Mouse (Mus musculus) liver, embryonic 12.5 days (tissue): ENCODE measurements around the gene Cdc42ep2. TPM values are rescaled to one million over a fixed set of nuclear protein-coding genes. Genes with fewer than 3 reads are reported as not detected.

Experiments
- ATAC-seq: fragments of 200-750 bp; cut with Nextera tagmentation; 2 replicates; pipeline ENCODE4 v1.8.0; 2017; ENCODE audit warnings: moderate number of reproducible peaks, mild to moderate bottlenecking, moderate library complexity
- H3K27ac ChIP-seq: fragments of 300-500 bp; sonication (generic); 2 replicates; pipeline ENCODE4 v1.5.1; 2016; ENCODE audit warnings: mild to moderate bottlenecking
- H3K27me3 ChIP-seq: fragments of 300-500 bp; sonication (generic); replicated peaks from 2 replicates; pipeline ENCODE4 v1.6.1; 2016; ENCODE audit warnings: mild to moderate bottlenecking, moderate library complexity
- H3K36me3 ChIP-seq: fragments of 300-500 bp; sonication (generic); 2 replicates; pipeline ENCODE4 v1.6.1; 2016; ENCODE audit warnings: mild to moderate bottlenecking, moderate library complexity
- H3K4me1 ChIP-seq: fragments of 300-500 bp; sonication (generic); 2 replicates; pipeline ENCODE4 v1.6.1; 2016
- H3K4me2 ChIP-seq: fragments of 300-500 bp; sonication (generic); 2 replicates; pipeline ENCODE4 v1.6.1; 2016; ENCODE audit warnings: mild to moderate bottlenecking, moderate library complexity
- H3K4me3 ChIP-seq: fragments of 300-500 bp; sonication (generic); 2 replicates; pipeline ENCODE4 v1.5.1; 2016; ENCODE audit warnings: mild to moderate bottlenecking, moderate library complexity
- H3K9ac ChIP-seq: fragments of 300-500 bp; sonication (generic); 2 replicates; pipeline ENCODE4 v1.6.1; 2016; ENCODE audit warnings: mild to moderate bottlenecking, moderate library complexity
- H3K9me3 ChIP-seq: fragments of 300-500 bp; sonication (generic); replicated peaks from 2 replicates; pipeline ENCODE4 v1.6.1; 2016; ENCODE audit warnings: mild to moderate bottlenecking, moderate library complexity
- WGBS: fragments of 180-500 bp; shearing (Covaris S2); methylation state at CpG from one replicate; pipeline ENCODE4 v1.1.7; 2016; ENCODE audit not compliant: insufficient replicate concordance; 5-methylcytosine and 5-hydroxymethylcytosine counted together
- polyA plus RNA-seq: library from polyadenylated mRNA; unstranded; fragments of >200 nt; fragmentation: Nextera tagmentation; extraction: Ambion mirVana; gene quantifications from 2 replicates; pipeline ENCODE4 v1.2.1, GENCODE M21; 2016

The Cdc42ep2 gene
- polyA plus RNA-seq, 1 experiment from 2014 or later, result 3.4 TPM

GRCm38 (mm10) chr19:5927026-5927425 lies 2.4 kb upstream of the Cdc42ep2 start:
- ATAC-seq, result no peak
- Histone ChIP-seq H3K27ac (no peak overlapping the region), H3K4me2 (no peak overlapping the region), H3K9ac (no peak overlapping the region), H3K9me3 (no peaks in the 10 kb centered on the region), H3K4me1 (peaks cover 63% of the 10 kb centered on the region), H3K36me3 (no peaks in the 10 kb centered on the region), H3K4me3 (no peak overlapping the region), H3K27me3 (peaks cover 35% of the 10 kb centered on the region)
- WGBS, result 69% methylated on average over 11 of the region's 11 CpGs

GRCm38 (mm10) chr19:5925311-5925855 lies 767 bp upstream of the Cdc42ep2 start:
- Histone ChIP-seq H3K4me2 (peak overlapping the region; percentile 96), H3K27ac (peak overlapping the region; percentile 22; the same call in 1 of the 2 replicates), H3K36me3 (no peaks in the 10 kb centered on the region), H3K9me3 (no peaks in the 10 kb centered on the region), H3K27me3 (peaks cover 35% of the 10 kb centered on the region), H3K4me1 (peaks cover 75% of the 10 kb centered on the region), H3K9ac (no peak overlapping the region), H3K4me3 (peak overlapping the region; percentile 66; the same call in 1 of the 2 replicates)
- 31% methylated on average over 11 of the region's 11 CpGs for WGBS
- no peak for ATAC-seq

GRCm38 (mm10) chr19:5923990-5924712 lies 465 bp downstream of the Cdc42ep2 start:
- peak overlapping the region; percentile 71 for H3K9ac ChIP-seq
- ATAC-seq, result peak; percentile 34
- H3K4me3 ChIP-seq, result peak overlapping the region; percentile 66
- peaks cover 35% of the 10 kb centered on the region for H3K27me3 ChIP-seq
- peaks cover 68% of the 10 kb centered on the region for H3K4me1 ChIP-seq
- no peaks in the 10 kb centered on the region for H3K9me3 ChIP-seq
- peak overlapping the region; percentile 78 for H3K27ac ChIP-seq
- peak overlapping the region; percentile 96 for H3K4me2 ChIP-seq
- under 1% methylated on average over 38 of the region's 38 CpGs for WGBS
- no peaks in the 10 kb centered on the region for H3K36me3 ChIP-seq

- peaks cover 28% of the 10 kb centered on the region for H3K27me3 ChIP-seq
- no peak for ATAC-seq
- peaks cover 56% of the 10 kb centered on the region for H3K4me1 ChIP-seq
- peak overlapping the region; percentile 66 for H3K9ac ChIP-seq
- 69% methylated on average over 3 of the region's 3 CpGs for WGBS
- H3K27ac ChIP-seq, result peak overlapping the region; percentile 88
- H3K9me3 ChIP-seq, result no peaks in the 10 kb centered on the region
- peak overlapping the region; percentile 96 for H3K4me2 ChIP-seq
- H3K4me3 ChIP-seq, result peak overlapping the region; percentile 41; the same call in 1 of the 2 replicates
- H3K36me3 ChIP-seq, result peaks cover 3% of the 10 kb centered on the region
These were observed 1.7 kb downstream of the Cdc42ep2 start for GRCm38 (mm10) chr19:5922963-5923362.

GRCm38 (mm10) chr19:5922119-5922942 lies 2.3 kb downstream of the Cdc42ep2 start:
- Histone ChIP-seq H3K9ac (peak overlapping the region; percentile 66), H3K9me3 (no peaks in the 10 kb centered on the region), H3K4me2 (peak overlapping the region; percentile 96), H3K4me1 (peaks cover 54% of the 10 kb centered on the region), H3K27me3 (peaks cover 24% of the 10 kb centered on the region), H3K27ac (peak overlapping the region; percentile 88), H3K4me3 (peak overlapping the region; percentile 41), H3K36me3 (peaks cover 9% of the 10 kb centered on the region)
- ATAC-seq, result peak; percentile 81
- WGBS, result 19% methylated on average over 15 of the region's 15 CpGs

GRCm38 (mm10) chr19:5921715-5922114 lies 2.9 kb downstream of the Cdc42ep2 start:
- Histone ChIP-seq H3K9me3 (no peaks in the 10 kb centered on the region), H3K27me3 (peaks cover 18% of the 10 kb centered on the region), H3K9ac (peak overlapping the region; percentile 66), H3K27ac (peak overlapping the region; percentile 88), H3K36me3 (peaks cover 16% of the 10 kb centered on the region), H3K4me2 (peak overlapping the region; percentile 96), H3K4me3 (peak overlapping the region; percentile 41), H3K4me1 (peaks cover 50% of the 10 kb centered on the region)
- peak; percentile 19 for ATAC-seq
- WGBS, result 19% methylated on average over 9 of the region's 9 CpGs

GRCm38 (mm10) chr19:5913007-5913719 lies 11.5 kb downstream of the Cdc42ep2 start, which contains the start of gene Dpf2:
Gene Dpf2 (minus strand): TSS chr19:5913010.
- Histone ChIP-seq H3K9ac (peak within 1 kb of the TSS; percentile 83), H3K36me3 (peaks cover 48% of the 10 kb centered on the region), H3K4me1 (peaks cover 57% of the 10 kb centered on the region), H3K9me3 (no peaks in the 10 kb centered on the region), H3K27me3 (no peaks in the 10 kb centered on the region), H3K27ac (peak within 1 kb of the TSS; percentile 80), H3K4me2 (peak within 1 kb of the TSS; percentile 83), H3K4me3 (peak within 1 kb of the TSS; percentile 72)
- peak; percentile 50 for ATAC-seq
- WGBS, result 7% methylated on average over 13 of the region's 13 CpGs

GRCm38 (mm10) chr19:5912103-5913006 lies 12.3 kb downstream of the Cdc42ep2 start:
- peak; percentile 95 for ATAC-seq
- WGBS, result under 1% methylated on average over 59 of the region's 59 CpGs
- H3K4me1 ChIP-seq, result peaks cover 57% of the 10 kb centered on the region

GRCm38 (mm10) chr19:5911430-5912102 lies 13.1 kb downstream of the Cdc42ep2 start:
- no peak for ATAC-seq
- WGBS, result 2% methylated on average over 14 of the region's 14 CpGs
- H3K4me3 ChIP-seq, result peak overlapping the region; percentile 72

More at GRCm38 (mm10) chr19:5912103-5913006, 12.3 kb downstream of the Cdc42ep2 start:
- H3K27ac ChIP-seq, result peak overlapping the region; percentile 80
- no peaks in the 10 kb centered on the region for H3K27me3 ChIP-seq
- peak overlapping the region; percentile 72 for H3K4me3 ChIP-seq
- peaks cover 43% of the 10 kb centered on the region for H3K36me3 ChIP-seq
- peak overlapping the region; percentile 83 for H3K9ac ChIP-seq
- no peaks in the 10 kb centered on the region for H3K9me3 ChIP-seq
- peak overlapping the region; percentile 83 for H3K4me2 ChIP-seq

GRCm38 (mm10) chr19:5910221-5910620 lies 14.4 kb downstream of the Cdc42ep2 start:
- Histone ChIP-seq H3K27ac (peak overlapping the region; percentile 43; the same call in 1 of the 2 replicates), H3K9me3 (no peaks in the 10 kb centered on the region), H3K9ac (peak overlapping the region; percentile 28; the same call in 1 of the 2 replicates), H3K4me2 (peak overlapping the region; percentile 83), H3K4me1 (peaks cover 47% of the 10 kb centered on the region), H3K27me3 (no peaks in the 10 kb centered on the region), H3K4me3 (peak overlapping the region; percentile 2), H3K36me3 (peaks cover 46% of the 10 kb centered on the region)
- WGBS, result 63% methylated on average over 6 of the region's 6 CpGs
- ATAC-seq, result no peak

More at GRCm38 (mm10) chr19:5911430-5912102, 13.1 kb downstream of the Cdc42ep2 start:
- H3K9me3 ChIP-seq, result no peaks in the 10 kb centered on the region
- peaks cover 57% of the 10 kb centered on the region for H3K4me1 ChIP-seq
- peak overlapping the region; percentile 83 for H3K4me2 ChIP-seq
- H3K27ac ChIP-seq, result peak overlapping the region; percentile 78
- peaks cover 44% of the 10 kb centered on the region for H3K36me3 ChIP-seq
- H3K9ac ChIP-seq, result peak overlapping the region; percentile 83
- no peaks in the 10 kb centered on the region for H3K27me3 ChIP-seq
